Mouse (Mus musculus) forebrain, embryonic 10.5 days (tissue): Measurements from ENCODE around the gene Capza2. TPM values are rescaled to one million over a fixed set of nuclear protein-coding genes. Genes with fewer than 3 reads are reported as not detected.
"Not testable (repeated sequence)": the region's sequence is repeated elsewhere in the genome, so short reads cannot be mapped to it uniquely, and the experiment has no call there.

Experiments
- DNase-seq: peaks from one replicate; pipeline ENCODE4 v3.0.0-alpha.2; 2017; ENCODE audit warnings: low spot score; ENCODE audit errors: extremely low spot score
- H3K27ac ChIP-seq: fragments of 300-500 bp; sonication (generic); 2 replicates; pipeline ENCODE4 v1.5.1; 2016; ENCODE audit warnings: mild to moderate bottlenecking
- H3K27me3 ChIP-seq: fragments of 300-500 bp; sonication (generic); 2 replicates; pipeline ENCODE4 v1.6.1; 2016; ENCODE audit warnings: mild to moderate bottlenecking; ENCODE audit not compliant: poor library complexity, severe bottlenecking
- H3K36me3 ChIP-seq: fragments of 300-500 bp; sonication (generic); replicated peaks from 2 replicates; pipeline ENCODE4 v1.6.1; 2016; ENCODE audit warnings: mild to moderate bottlenecking, moderate library complexity
- H3K4me1 ChIP-seq: fragments of 300-500 bp; sonication (generic); 2 replicates; pipeline ENCODE4 v1.6.1; 2016
- H3K4me3 ChIP-seq: fragments of 300-500 bp; sonication (generic); 2 replicates; pipeline ENCODE4 v1.5.1; 2016; ENCODE audit warnings: mild to moderate bottlenecking, moderate library complexity
- H3K9me3 ChIP-seq: fragments of 300-500 bp; sonication (generic); 2 replicates; pipeline ENCODE4 v1.6.1; 2016; ENCODE audit warnings: mild to moderate bottlenecking, moderate library complexity
- WGBS: fragments of 180-500 bp; shearing (Covaris S2); methylation state at CpG from one replicate; pipeline ENCODE4 v1.1.7; 2016; 5-methylcytosine and 5-hydroxymethylcytosine counted together
- polyA plus RNA-seq: library from polyadenylated mRNA; unstranded; fragments of >200 nt; fragmentation: Nextera tagmentation; extraction: Ambion mirVana; gene quantifications from 2 replicates; pipeline ENCODE4 v1.2.1, GENCODE M21; 2016

Gene Capza2
- polyA plus RNA-seq, 1 experiment from 2014 or later: 211 TPM

GRCm38 (mm10) chr6:17693726-17694549, 57.9 kb downstream of the Capza2 start:
- peak; percentile 77 for DNase-seq
- WGBS: under 1% methylated on average over 83 of the region's 97 CpGs
- H3K4me1 ChIP-seq: peaks cover 27% of the 10 kb centered on the region
- H3K4me3 ChIP-seq: peak overlapping the region; percentile 88
- H3K27me3 ChIP-seq: 0 out of 2 replicates have a peak, but pooled peaks cover 5% of the 10 kb centered on the region
- H3K36me3 ChIP-seq: peaks cover 12% of the 10 kb centered on the region
- peak overlapping the region; percentile 96 for H3K27ac ChIP-seq
- H3K9me3 ChIP-seq: no peaks in the 10 kb centered on the region

- WGBS: under 1% methylated on average over 46 of the region's 46 CpGs
- Histone ChIP-seq H3K27me3 (0 out of 2 replicates have a peak, but pooled peaks cover 5% of the 10 kb centered on the region), H3K4me1 (peaks cover 27% of the 10 kb centered on the region), H3K36me3 (peaks cover 12% of the 10 kb centered on the region), H3K9me3 (no peaks in the 10 kb centered on the region), H3K4me3 (peak overlapping the region; percentile 88), H3K27ac (peak overlapping the region; percentile 96)
- DNase-seq: peak; percentile 63
These were observed 58.5 kb downstream of the Capza2 start for GRCm38 (mm10) chr6:17694550-17694951.

GRCm38 (mm10) chr6:17696321-17696734, 60.3 kb downstream of the Capza2 start:
- Histone ChIP-seq H3K36me3 (peaks cover 12% of the 10 kb centered on the region), H3K4me3 (no peak overlapping the region), H3K9me3 (no peaks in the 10 kb centered on the region), H3K27ac (no peak overlapping the region), H3K4me1 (peaks cover 33% of the 10 kb centered on the region), H3K27me3 (0 out of 2 replicates have a peak, but pooled peaks cover 5% of the 10 kb centered on the region)
- WGBS: 66% methylated on average over 5 of the region's 5 CpGs
- peak; percentile 40 for DNase-seq

GRCm38 (mm10) chr6:17700936-17701612, 65.0 kb downstream of the Capza2 start:
- H3K36me3 ChIP-seq: peaks cover 12% of the 10 kb centered on the region
- no peak for DNase-seq
- no peak overlapping the region for H3K27ac ChIP-seq
- H3K27me3 ChIP-seq: no peaks in the 10 kb centered on the region
- H3K4me3 ChIP-seq: no peak overlapping the region
- peaks cover 13% of the 10 kb centered on the region for H3K4me1 ChIP-seq
- 71% methylated on average over 7 of the region's 7 CpGs for WGBS
- H3K9me3 ChIP-seq: no peaks in the 10 kb centered on the region

- WGBS: 89% methylated on average over 1 of the region's 1 CpGs
- not testable (repeated sequence) for H3K4me3 ChIP-seq, DNase-seq, H3K27ac ChIP-seq, H3K4me1 ChIP-seq, H3K27me3 ChIP-seq, H3K9me3 ChIP-seq, H3K36me3 ChIP-seq
These were observed 68.0 kb downstream of the Capza2 start for GRCm38 (mm10) chr6:17704038-17704437.

- DNase-seq: no peak
- 92% methylated on average over 3 of the region's 3 CpGs for WGBS
- Histone ChIP-seq H3K27me3 (no peaks in the 10 kb centered on the region), H3K9me3 (no peaks in the 10 kb centered on the region), H3K36me3 (no peaks in the 10 kb centered on the region), H3K27ac (no peak overlapping the region), H3K4me1 (peaks cover 4% of the 10 kb centered on the region; the same call in 1 of the 2 replicates), H3K4me3 (no peak overlapping the region)
These were observed 69.9 kb downstream of the Capza2 start for GRCm38 (mm10) chr6:17705973-17706372.

Other genes with a start within 250 kb of the Capza2 start
- gene Met, start 172.4 kb upstream of the Capza2 start, polyA plus RNA-seq: 0.81 and 0.82 TPM in 2 replicates
- 19.1 and 22.9 TPM in 2 replicates for gene St7, start 56.7 kb downstream of the Capza2 start, polyA plus RNA-seq